Comparison of ENCODE assay signal across 22 mouse cellular contexts in genomic region chr8:72736868-72737267, GRCm38 (mm10). TPM values are rescaled to one million over a fixed set of nuclear protein-coding genes. Genes with fewer than 3 reads are reported as not detected.
DNase-seq lines count a peak whose midpoint lies in the region; ATAC-seq and TF ChIP-seq lines count a peak whose summit lies in the region.
"Had no signal": no experiment of that assay in that cellular context is flagged by ENCODE, and none has a peak within 500 bp of the region (broad histone marks: within the 10 kb centered on the region; RNA-seq: fewer than 3 reads in every experiment).

No protein-coding gene starts in this region.

- TF ChIP-seq CTCF in lung, postnatal 0 days (IDR thresholded peaks at IDR 0.05) = no peak
- TF ChIP-seq CTCF in lung, adult 2 months (IDR thresholded peaks at IDR 0.05; ENCODE audit: insufficient read depth, low read length) = no peak

- no peaks in the 10 kb centered on the region for H3K27me3 ChIP-seq in limb, embryonic 12.5 days
- no peaks in the 10 kb centered on the region for H3K27me3 ChIP-seq in limb, embryonic 10.5 days (ENCODE audit: low read depth, poor library complexity, severe bottlenecking)
- H3K27me3 ChIP-seq in lung, postnatal 0 days (replicated peaks; ENCODE audit: insufficient read depth, low read length) = no peaks in the 10 kb centered on the region
- H3K27me3 ChIP-seq: embryonic facial prominence, embryonic 13.5 days; embryonic facial prominence, embryonic 15.5 days; forebrain, embryonic 12.5 days had no signal

- no peak for DNase-seq in limb, embryonic 10.5 days (ENCODE audit: low spot score)
- peak; percentile 49 for DNase-seq in lung, postnatal 0 days (ENCODE audit: low spot score)
- DNase-seq in lung, adult 2 months = no peak
- DNase-seq in lung, postnatal 36 days = peak; percentile 33
- no peak for DNase-seq in lung, postnatal 14 days
- DNase-seq: adrenal gland, adult 2 months; adrenal gland, postnatal 10 days; adrenal gland, postnatal 25 days; cerebellum, adult 11 months; cerebellum, adult 18-20 months; cerebellum, adult 8-10 months; cerebellum, adult 9-11 months; cerebellum, postnatal 14 days; cerebellum, postnatal 36 days; embryo, embryonic 11 days had no signal

- H3K36me3 ChIP-seq in limb, embryonic 12.5 days = peaks cover 98% of the 10 kb centered on the region
- peaks cover 98% of the 10 kb centered on the region for H3K36me3 ChIP-seq in limb, embryonic 10.5 days
- H3K36me3 ChIP-seq in lung, postnatal 0 days (ENCODE audit: insufficient read depth, low read length) = peaks cover 44% of the 10 kb centered on the region

- H3K9ac ChIP-seq in limb, embryonic 12.5 days (replicated peaks) = no peak overlapping the region
- no peak overlapping the region for H3K9ac ChIP-seq in lung, postnatal 0 days (replicated peaks; ENCODE audit: low read depth)
- H3K9ac ChIP-seq: embryonic facial prominence, embryonic 13.5 days; embryonic facial prominence, embryonic 15.5 days; forebrain, embryonic 12.5 days had no signal

- H3K27ac ChIP-seq in limb, embryonic 12.5 days = no peak overlapping the region
- H3K27ac ChIP-seq in limb, embryonic 10.5 days = no peak overlapping the region
- no peak overlapping the region for H3K27ac ChIP-seq in lung, postnatal 0 days (ENCODE audit: low read length)
- H3K27ac ChIP-seq: embryonic facial prominence, embryonic 13.5 days; embryonic facial prominence, embryonic 15.5 days; forebrain, embryonic 10.5 days; forebrain, embryonic 12.5 days had no signal

- TF ChIP-seq EP300 in lung, postnatal 0 days (IDR thresholded peaks at IDR 0.05) = no peak

- no peak overlapping the region for H3K4me3 ChIP-seq in limb, embryonic 12.5 days (replicated peaks)
- no peak overlapping the region for H3K4me3 ChIP-seq in limb, embryonic 10.5 days
- no peak overlapping the region for H3K4me3 ChIP-seq in lung, postnatal 0 days (ENCODE audit: low read depth, low read length)
- no peak overlapping the region for H3K4me3 ChIP-seq in lung, adult 2 months (replicated peaks; ENCODE audit: extremely low read depth, low read depth, low read length)
- H3K4me3 ChIP-seq: embryonic facial prominence, embryonic 13.5 days; embryonic facial prominence, embryonic 15.5 days; erythroblast, embryonic 14.5 days; forebrain, embryonic 10.5 days; forebrain, embryonic 12.5 days had no signal

- no peaks in the 10 kb centered on the region for H3K9me3 ChIP-seq in limb, embryonic 12.5 days
- H3K9me3 ChIP-seq in limb, embryonic 10.5 days (replicated peaks) = no peaks in the 10 kb centered on the region
- no peaks in the 10 kb centered on the region for H3K9me3 ChIP-seq in lung, postnatal 0 days (ENCODE audit: low read length)
- H3K9me3 ChIP-seq: embryonic facial prominence, embryonic 13.5 days; embryonic facial prominence, embryonic 15.5 days; forebrain, embryonic 10.5 days; forebrain, embryonic 12.5 days had no signal

- H3K4me2 ChIP-seq in limb, embryonic 12.5 days = no peak overlapping the region
- no peak overlapping the region for H3K4me2 ChIP-seq in lung, postnatal 0 days (replicated peaks; ENCODE audit: low read depth, low read length)
- H3K4me2 ChIP-seq: embryonic facial prominence, embryonic 13.5 days; embryonic facial prominence, embryonic 15.5 days; forebrain, embryonic 12.5 days had no signal

- no peak for TF ChIP-seq POLR2A in lung, adult 2 months (IDR thresholded peaks at IDR 0.05; ENCODE audit: borderline replicate concordance, extremely low read depth, low read depth, low read length)

- peaks cover 7% of the 10 kb centered on the region; the same call in 1 of the 2 replicates for H3K4me1 ChIP-seq in limb, embryonic 12.5 days (replicated peaks)
- no peaks in the 10 kb centered on the region for H3K4me1 ChIP-seq in limb, embryonic 10.5 days
- H3K4me1 ChIP-seq in lung, postnatal 0 days (ENCODE audit: insufficient read depth, low read depth, low read length) = no peaks in the 10 kb centered on the region
- no peaks in the 10 kb centered on the region for H3K4me1 ChIP-seq in lung, adult 2 months (ENCODE audit: control insufficient read depth, insufficient read depth, low read length)
- H3K4me1 ChIP-seq: embryonic facial prominence, embryonic 13.5 days; embryonic facial prominence, embryonic 15.5 days; forebrain, embryonic 10.5 days; forebrain, embryonic 12.5 days had no signal

- peak; percentile 43; the same call in 1 of the 2 replicates for ATAC-seq in limb, embryonic 12.5 days (ENCODE audit: insufficient number of reproducible peaks, insufficient read depth, low FRiP score, low TSS enrichment, low read depth)
- peak; percentile 56 for ATAC-seq in lung, postnatal 0 days
- ATAC-seq: forebrain, embryonic 14.5 days had no signal

RNA-seq across cellular contexts. Expression of gene Sin3b, which starts 13.8 kb away (rescaled TPM):
- polyA plus RNA-seq in limb, embryonic 12.5 days (2016; fragmentation: Nextera tagmentation; extraction: Ambion mirVana) = 166 and 167 TPM in 2 replicates
- 145 and 153 TPM in 2 replicates for polyA plus RNA-seq in limb, embryonic 10.5 days (2016; fragmentation: Nextera tagmentation; extraction: Ambion mirVana)
- polyA plus RNA-seq in lung, postnatal 0 days (2015; fragmentation: Nextera tagmentation; extraction: Ambion mirVana) = 169 and 211 TPM in 2 replicates
- 89.9 and 108 TPM in 2 replicates for polyA plus RNA-seq in lung, adult 2 months (2012; rRNA removed)

RNA-seq across cellular contexts. Expression of gene F2rl3, which starts 24.8 kb away (rescaled TPM):
- 1.4 and 2.1 TPM in 2 replicates for polyA plus RNA-seq in limb, embryonic 12.5 days (2016; fragmentation: Nextera tagmentation; extraction: Ambion mirVana)
- polyA plus RNA-seq in limb, embryonic 10.5 days (2016; fragmentation: Nextera tagmentation; extraction: Ambion mirVana) = 2.2 and 2.5 TPM in 2 replicates
- 1.3 and 2.1 TPM in 2 replicates for polyA plus RNA-seq in lung, postnatal 0 days (2015; fragmentation: Nextera tagmentation; extraction: Ambion mirVana)
- polyA plus RNA-seq in lung, adult 2 months (2012; rRNA removed) = 1.9 and 2.1 TPM in 2 replicates

Comparison
In these comparisons a context has a peak if more than half of its experiments do, and no peak if none do; other contexts are left out.
1. DNase-seq: peak in lung, postnatal 0 days (single experiment) and lung, postnatal 36 days (single experiment); none in limb, embryonic 10.5 days (single experiment), lung, adult 2 months (single experiment) and lung, postnatal 14 days (single experiment).